Mouse (Mus musculus) G1E (cell line): ENCODE measurements around the gene Brdt. TPM values are rescaled to one million over a fixed set of nuclear protein-coding genes. Genes with fewer than 3 reads are reported as not detected.

ENCODE experiments used
- ATAC-seq: 2 replicates; pipeline ENCODE4 v1.8.0; 2016; ENCODE audit warnings: mild to moderate bottlenecking; ENCODE audit not compliant: insufficient number of reproducible peaks, poor library complexity, low FRiP score, severe bottlenecking; ENCODE audit errors: extremely low read depth
- DNase-seq: peaks from one replicate; pipeline ENCODE4 v3.0.0; 2012; ENCODE audit warnings: low spot score
- H3K27me3 ChIP-seq: 2 replicates; pipeline ENCODE4 v1.6.1; 2012; ENCODE audit warnings: mild to moderate bottlenecking, low read length, inconsistent platforms; ENCODE audit not compliant: insufficient read depth
- H3K36me3 ChIP-seq: replicated peaks from 2 replicates; pipeline ENCODE3; 2012; ENCODE audit warnings: mild to moderate bottlenecking, inconsistent platforms
- H3K4me1 ChIP-seq: 2 replicates; pipeline ENCODE4 v1.6.1; 2012; ENCODE audit warnings: low read depth, low read length, inconsistent platforms, mixed read lengths; ENCODE audit not compliant: insufficient read depth
- H3K4me3 ChIP-seq: 2 replicates; pipeline ENCODE4 v1.5.1; 2012; ENCODE audit warnings: low read depth, mild to moderate bottlenecking, inconsistent platforms, low read length, moderate library complexity, mixed read lengths
- H3K9me3 ChIP-seq: replicated peaks from 2 replicates; pipeline ENCODE4 v1.6.1; 2012; ENCODE audit warnings: inconsistent platforms
- CTCF ChIP-seq: IDR thresholded peaks from 2 replicates; pipeline ENCODE4 v1.5.1; 2012; ENCODE audit warnings: low read depth, low read length, inconsistent platforms, mixed read lengths
- GATA1 ChIP-seq: IDR thresholded peaks from 2 replicates; pipeline ENCODE4 v1.6.1; 2012; ENCODE audit warnings: borderline replicate concordance, low read length, inconsistent platforms, mixed read lengths
- GATA2 ChIP-seq: IDR thresholded peaks from 2 replicates; pipeline ENCODE4 v1.6.1; 2012; ENCODE audit warnings: low read depth, low read length, inconsistent platforms, borderline replicate concordance
- POLR2AphosphoS5 ChIP-seq: IDR thresholded peaks from 2 replicates; pipeline ENCODE4 v1.6.1; 2012; ENCODE audit warnings: low read depth, low read length, inconsistent platforms; ENCODE audit not compliant: insufficient replicate concordance
- TAL1 ChIP-seq: conservative IDR thresholded peaks from 2 replicates; pipeline ENCODE4 v1.6.1; 2012; ENCODE audit warnings: low read depth, low read length, inconsistent platforms, mixed read lengths
- polyA plus RNA-seq: library from polyadenylated mRNA; stranded (reverse); fragments of >175 nt; gene quantifications from 2 replicates; pipeline ENCODE4 v1.2.3, GENCODE M21; 2012
- total RNA-seq, 2 experiments: library from RNA; stranded (forward) in 1 of 2; stranded (reverse) in 1 of 2; fragments of 200-1000 nt in 1 of 2; fragments of >200 nt in 1 of 2; fragmentation: Nextera tagmentation in 1 of 2; gene quantifications; 2 replicates each; pipeline ENCODE4 v1.2.3; 2014 to 2017

The Brdt gene
- total and polyA plus RNA-seq, 3 experiments: 0.11 TPM; not detected in 2

DNA sequence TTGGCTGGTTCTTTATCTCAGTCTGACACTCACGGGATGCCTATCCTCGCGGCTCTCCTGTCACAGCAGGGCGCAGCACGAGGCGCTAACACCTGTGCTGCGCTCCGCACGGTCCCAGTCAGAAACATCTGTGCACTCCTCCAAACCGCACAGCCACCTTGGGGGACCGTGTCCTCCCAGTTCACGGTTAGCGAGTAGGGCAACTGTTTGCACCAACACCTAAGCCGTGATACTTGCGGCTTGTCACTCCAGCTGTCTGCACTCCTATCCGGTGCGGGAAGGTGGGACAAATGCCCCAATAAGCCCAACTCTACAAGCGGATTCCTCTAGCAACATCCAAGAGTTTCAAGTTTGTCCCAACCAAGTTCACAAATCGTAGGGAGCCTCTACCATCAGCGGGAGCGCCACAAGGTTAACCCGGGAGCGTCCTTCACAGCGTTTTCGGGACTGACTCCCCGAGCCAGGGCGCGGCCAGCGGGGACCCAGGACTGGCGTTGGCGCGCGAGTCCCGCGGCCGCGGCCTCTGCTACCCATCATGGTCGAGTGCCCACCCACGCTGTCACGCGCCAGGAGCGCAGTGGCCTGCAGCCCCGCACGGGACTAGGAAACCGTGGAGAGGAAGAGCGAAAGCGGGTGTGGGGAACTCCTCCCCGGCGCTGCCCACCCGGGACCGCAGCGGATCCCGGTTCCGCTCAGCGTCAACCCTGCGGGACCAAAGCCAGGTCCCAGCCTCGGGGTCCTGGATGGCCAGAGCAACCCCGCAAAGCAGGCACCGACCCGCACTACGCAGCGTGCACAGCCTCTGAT is 42.3 kb upstream of the Brdt start:
- DNase-seq: no peak
- TF ChIP-seq GATA1: no peak
- no peak for TF ChIP-seq CTCF
- no peaks in the 10 kb centered on the region for H3K4me1 ChIP-seq
- H3K4me3 ChIP-seq: no peak overlapping the region
- ATAC-seq: no peak
- H3K9me3 ChIP-seq: peaks cover 8% of the 10 kb centered on the region
- H3K36me3 ChIP-seq: no peaks in the 10 kb centered on the region
- peaks cover 13% of the 10 kb centered on the region; the same call in 1 of the 2 replicates for H3K27me3 ChIP-seq

DNA sequence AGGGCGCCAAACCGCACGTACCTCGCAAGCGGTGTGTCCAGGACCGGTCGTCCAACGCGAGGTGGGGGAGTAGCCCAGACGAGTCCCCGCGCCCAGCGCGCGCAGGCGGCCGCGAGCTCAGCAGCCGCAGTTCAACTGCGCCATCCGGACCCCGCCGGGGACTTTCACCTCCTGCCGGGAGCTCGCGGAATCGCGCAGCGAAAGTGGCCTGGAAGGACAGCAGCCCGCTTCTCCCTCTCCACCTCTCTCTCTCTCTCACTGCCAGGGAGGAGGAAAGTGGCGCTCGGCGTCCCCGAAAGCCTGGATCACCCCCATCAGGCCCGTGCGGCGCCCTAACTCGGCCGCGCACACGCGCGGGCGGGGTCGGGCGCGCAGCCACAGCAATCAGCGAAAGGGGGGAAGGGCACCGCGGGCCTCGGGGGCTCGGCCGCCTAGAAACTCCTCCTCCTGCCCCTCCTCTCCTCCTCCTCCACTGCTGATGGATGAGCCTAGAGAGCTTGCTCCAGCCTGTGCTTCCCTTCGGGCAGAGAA is 41.7 kb upstream of the Brdt start, which contains the start of gene Tgfbr3:
TSS of gene Tgfbr3 (minus strand) at position 396 of the 531 bp plus-strand sequence.
- H3K9me3 ChIP-seq: peaks cover 8% of the 10 kb centered on the region
- H3K36me3 ChIP-seq: no peaks in the 10 kb centered on the region
- peaks cover 13% of the 10 kb centered on the region; the same call in 1 of the 2 replicates for H3K27me3 ChIP-seq
- ATAC-seq: no peak
- H3K4me1 ChIP-seq: no peaks in the 10 kb centered on the region
- no peak within 1 kb of the TSS for H3K4me3 ChIP-seq
- no peak for DNase-seq
- TF ChIP-seq GATA2 (no peak), GATA1 (no peak)

DNA sequence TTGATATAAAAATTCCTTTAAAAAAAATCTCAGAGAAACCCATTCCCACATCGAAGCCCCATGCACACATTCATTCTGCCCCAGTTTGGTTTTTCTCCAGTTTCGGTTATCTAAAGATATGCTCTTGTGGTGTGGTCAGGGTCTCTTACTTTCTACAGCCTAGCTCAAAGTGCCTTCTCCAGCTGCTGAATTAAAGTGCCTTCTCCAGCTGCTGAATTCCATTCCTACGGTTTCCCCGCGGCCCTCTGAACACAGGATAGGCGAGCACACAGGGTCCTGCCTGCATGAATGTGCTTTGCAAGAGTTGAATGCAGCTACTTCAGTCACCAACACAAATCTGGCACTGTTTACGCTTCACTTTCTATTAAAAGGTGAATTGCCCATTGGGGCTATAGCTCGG is 41.0 kb upstream of the Brdt start:
- TF ChIP-seq GATA2 (no peak), GATA1 (no peak), POLR2AphosphoS5 (no peak), TAL1 (no peak), CTCF (no peak)
- Histone ChIP-seq H3K9me3 (peaks cover 8% of the 10 kb centered on the region), H3K27me3 (peaks cover 13% of the 10 kb centered on the region; the same call in 1 of the 2 replicates), H3K36me3 (no peaks in the 10 kb centered on the region), H3K4me1 (no peaks in the 10 kb centered on the region), H3K4me3 (no peak overlapping the region)
- ATAC-seq (no peak), DNase-seq (no peak)

DNA sequence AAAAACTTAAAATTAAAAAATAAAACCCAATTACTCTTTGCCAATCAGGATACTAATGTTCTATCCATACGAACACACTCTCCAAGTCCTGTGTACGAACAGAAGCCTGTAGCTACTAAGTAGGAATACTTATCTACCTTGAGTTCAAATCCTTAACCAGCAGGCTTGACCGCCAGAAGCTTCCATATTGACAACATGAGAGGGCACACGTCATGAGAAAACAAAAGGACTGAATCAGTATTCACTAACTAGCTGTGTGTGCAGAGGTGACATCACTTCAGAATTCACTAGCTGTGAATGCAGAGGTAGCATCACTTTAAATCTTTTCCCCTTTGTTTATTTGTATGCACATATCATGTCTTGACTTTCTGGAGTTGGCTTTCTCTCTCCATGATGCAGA is 36.9 kb upstream of the Brdt start:
- H3K4me3 ChIP-seq: no peak overlapping the region
- peaks cover 5% of the 10 kb centered on the region; the same call in 1 of the 2 replicates for H3K27me3 ChIP-seq
- TF ChIP-seq CTCF (no peak), GATA1 (no peak), POLR2AphosphoS5 (no peak), TAL1 (no peak), GATA2 (no peak)
- no peaks in the 10 kb centered on the region for H3K4me1 ChIP-seq
- ATAC-seq (no peak), DNase-seq (no peak)
- peaks cover 2% of the 10 kb centered on the region for H3K9me3 ChIP-seq
- no peaks in the 10 kb centered on the region for H3K36me3 ChIP-seq

DNA sequence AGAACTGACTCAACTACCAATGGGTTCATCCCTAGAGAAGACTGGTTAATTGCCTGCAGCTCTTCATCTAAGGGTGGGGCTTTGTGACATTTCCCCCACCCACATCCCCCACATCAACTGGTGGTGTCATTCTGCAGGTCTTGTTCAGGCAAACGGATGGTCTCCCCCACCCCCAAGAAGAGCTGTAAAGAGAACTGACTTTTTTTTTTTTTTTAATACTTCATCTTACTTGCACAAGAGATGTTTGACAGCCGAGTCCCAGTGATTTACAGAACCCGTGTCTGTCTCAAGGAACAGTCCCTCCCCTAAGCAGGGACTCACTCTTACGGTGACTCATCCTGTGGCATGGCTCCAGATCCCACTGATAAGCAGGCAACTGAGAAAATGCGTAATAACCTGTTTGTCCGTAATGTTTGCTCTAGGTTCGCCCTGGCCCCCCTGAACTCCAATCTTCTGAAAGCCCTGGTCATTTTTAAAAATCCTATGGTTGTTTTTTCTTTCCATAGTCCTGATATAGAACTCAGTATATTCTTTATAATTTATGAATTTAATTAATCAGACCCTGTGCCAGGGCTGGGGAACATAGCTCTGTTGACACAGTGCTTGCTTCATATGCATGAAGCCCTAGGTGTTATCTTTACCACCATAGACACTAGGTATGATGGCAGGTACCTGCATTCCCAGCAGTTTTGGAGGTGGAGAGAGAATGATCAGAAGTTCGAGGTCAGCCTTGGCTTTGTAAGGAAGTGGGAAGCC is 35.7 kb upstream of the Brdt start:
- H3K9me3 ChIP-seq: no peaks in the 10 kb centered on the region
- H3K36me3 ChIP-seq: no peaks in the 10 kb centered on the region
- ATAC-seq: no peak
- H3K27me3 ChIP-seq: no peaks in the 10 kb centered on the region; the same call in 1 of the 2 replicates
- H3K4me3 ChIP-seq: no peak overlapping the region
- no peaks in the 10 kb centered on the region for H3K4me1 ChIP-seq
- TF ChIP-seq CTCF (no peak), GATA1 (no peak), TAL1 (no peak), POLR2AphosphoS5 (no peak), GATA2 (no peak)
- no peak for DNase-seq

DNA sequence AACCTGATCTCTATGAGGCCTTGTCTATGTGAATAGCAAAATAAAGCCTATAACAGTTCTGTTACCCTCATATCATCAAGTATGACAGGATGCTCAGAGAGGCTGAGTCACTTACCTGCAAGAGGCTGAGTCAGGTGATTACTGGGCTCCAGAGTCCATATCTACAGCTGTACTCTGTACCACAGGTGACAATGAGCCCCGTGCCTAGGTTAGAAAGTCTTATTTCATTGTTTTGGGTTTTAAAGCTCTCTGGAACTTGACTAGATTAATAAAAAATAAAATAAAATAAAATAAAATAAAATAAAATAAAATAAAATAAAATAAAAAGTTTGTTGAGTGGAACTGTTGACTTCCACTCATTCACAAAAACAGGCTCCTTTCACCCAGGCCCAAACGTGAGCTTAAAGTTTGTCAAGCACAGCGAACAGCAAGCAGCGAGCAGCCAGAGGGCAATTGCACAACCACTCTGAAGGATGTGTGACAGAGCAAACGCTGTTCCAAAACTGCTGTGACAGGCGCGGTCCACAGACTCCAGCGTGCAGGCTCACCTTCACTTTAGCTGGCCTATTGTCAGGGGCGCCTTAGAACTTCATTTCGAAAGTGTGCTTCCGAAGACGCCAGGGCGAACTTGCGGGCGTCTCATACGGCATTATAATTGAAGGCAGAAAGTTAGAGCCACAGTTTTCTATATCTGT is 35.0 kb upstream of the Brdt start:
- Histone ChIP-seq H3K27me3 (no peaks in the 10 kb centered on the region; the same call in 1 of the 2 replicates), H3K9me3 (no peaks in the 10 kb centered on the region), H3K4me1 (no peaks in the 10 kb centered on the region), H3K4me3 (no peak overlapping the region), H3K36me3 (no peaks in the 10 kb centered on the region)
- TF ChIP-seq CTCF: no peak
- TF ChIP-seq GATA1: no peak
- no peak for TF ChIP-seq POLR2AphosphoS5
- no peak for TF ChIP-seq TAL1
- DNase-seq: no peak
- ATAC-seq: no peak
